Mouse (Mus musculus) ES-E14 (cell line): Measurements from ENCODE around the gene Cog5. TPM values are rescaled to one million over a fixed set of nuclear protein-coding genes. Genes with fewer than 3 reads are reported as not detected.
"Not testable (repeated sequence)": the region's sequence is repeated elsewhere in the genome, so short reads cannot be mapped to it uniquely, and the experiment has no call there.

Experiments used
- DNase-seq: peaks from one replicate; pipeline ENCODE4 v3.0.0-alpha.2; 2013; ENCODE audit warnings: low read depth, low spot score
- H3K27ac ChIP-seq: 2 replicates; pipeline ENCODE4 v1.5.1; 2012; ENCODE audit warnings: low read depth, mild to moderate bottlenecking, low read length, moderate library complexity, mixed read lengths; ENCODE audit not compliant: poor library complexity, insufficient read depth, severe bottlenecking
- H3K36me3 ChIP-seq: 2 replicates; pipeline ENCODE4 v1.6.1; 2012; ENCODE audit warnings: mild to moderate bottlenecking, low read length, moderate library complexity, mixed read lengths; ENCODE audit not compliant: control insufficient read depth, poor library complexity, insufficient read depth, severe bottlenecking
- H3K4me1 ChIP-seq, 2 experiments: fragments of 150-350 bp in 1 of 2; sonication (generic) in 1 of 2; 2 replicates each; pipeline ENCODE4 v1.6.1; 2012; ENCODE audit warnings: low read length in 2 of 2, mild to moderate bottlenecking in 1 of 2, mixed read lengths in 1 of 2; ENCODE audit not compliant: control insufficient read depth in 2 of 2, insufficient read depth in 2 of 2, poor library complexity in 1 of 2
- H3K4me3 ChIP-seq, 2 experiments: fragments of 150-350 bp in 1 of 2; sonication (generic) in 1 of 2; 2 replicates each; pipeline ENCODE4 v1.5.1; 2012; ENCODE audit warnings: low read length in 2 of 2, low read depth in 1 of 2, mild to moderate bottlenecking in 1 of 2, mixed read lengths in 1 of 2; ENCODE audit not compliant: insufficient read depth in 1 of 2, poor library complexity in 1 of 2, severe bottlenecking in 1 of 2
- H3K9ac ChIP-seq: 2 replicates; pipeline ENCODE4 v1.6.1; 2012; ENCODE audit warnings: low read depth, mild to moderate bottlenecking, low read length, mixed read lengths; ENCODE audit not compliant: poor library complexity, insufficient read depth, severe bottlenecking
- H3K9me3 ChIP-seq: fragments of 150-350 bp; sonication (generic); 2 replicates; pipeline ENCODE4 v1.6.1; 2012; ENCODE audit warnings: low read depth, mild to moderate bottlenecking, low read length; ENCODE audit not compliant: control insufficient read depth, insufficient read depth
- CHD2 ChIP-seq: IDR thresholded peaks from 2 replicates; pipeline ENCODE4 v1.6.1; 2014; ENCODE audit warnings: mild to moderate bottlenecking, low read depth, low read length, inconsistent platforms
- HCFC1 ChIP-seq: IDR thresholded peaks from 2 replicates; pipeline ENCODE4 v1.6.1; 2012; ENCODE audit warnings: low read length, inconsistent platforms, borderline replicate concordance; ENCODE audit not compliant: insufficient read depth
- MAFK ChIP-seq: IDR thresholded peaks from 2 replicates; pipeline ENCODE4 v1.6.1; 2014; ENCODE audit warnings: mild to moderate bottlenecking, low read depth, low read length, inconsistent platforms; ENCODE audit not compliant: insufficient read depth
- ZC3H11A ChIP-seq: IDR thresholded peaks from 2 replicates; pipeline ENCODE4 v1.6.1; 2012; ENCODE audit warnings: low read depth, mild to moderate bottlenecking, inconsistent platforms, low read length, borderline replicate concordance
- ZNF384 ChIP-seq: IDR thresholded peaks from 2 replicates; pipeline ENCODE4 v1.6.1; 2012; ENCODE audit warnings: low read depth, low read length, inconsistent platforms
- in situ Hi-C, 2 experiments: fragments of 600-800 bp; cut with MboI; formaldehyde crosslinking; loops; one replicate each; pipeline ENCODE4 v1.15.1; 2025; ENCODE audit warnings: low sequenced_read_pairs in 2 of 2, inconsistent platforms in 1 of 2; ENCODE audit not compliant: unreplicated experiment in 2 of 2
- total RNA-seq: library from RNA; depleted of rRNA; stranded (reverse); fragments of 300-350 nt; gene quantifications from 2 replicates; pipeline ENCODE4 v1.2.3, GENCODE M21; 2012

Gene Cog5
- total RNA-seq, 1 experiment = 33.3 TPM

DNA sequence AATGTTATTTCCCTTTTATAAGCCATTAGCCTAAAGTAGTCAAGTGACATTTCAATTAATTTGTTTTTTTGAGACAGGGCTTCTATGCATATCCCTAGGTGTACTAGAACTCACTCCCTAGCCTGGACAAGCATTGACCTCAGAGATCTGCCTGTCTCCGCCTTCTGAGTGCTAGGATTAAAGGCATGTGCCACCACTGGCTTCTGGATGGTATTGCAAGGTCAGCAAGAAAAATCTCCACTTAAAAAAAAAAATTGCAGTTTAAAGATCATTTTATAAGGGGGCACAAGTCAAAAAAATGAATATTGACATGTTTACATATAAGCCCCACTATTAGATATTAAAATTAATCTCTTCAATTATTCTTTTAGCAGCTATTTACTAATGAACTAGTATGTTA, 29.7 kb upstream of the Cog5 start:
- Histone ChIP-seq H3K9ac (no peak overlapping the region), H3K4me1 (no peaks in the 10 kb centered on the region), H3K36me3 (no peaks in the 10 kb centered on the region), H3K4me3 (no peak overlapping the region), H3K9me3 (no peaks in the 10 kb centered on the region), H3K27ac (no peak overlapping the region)
- DNase-seq = no peak
- TF ChIP-seq MAFK (peak; percentile 85), ZC3H11A (no peak)
- in situ Hi-C loops = no loop called here

DNA sequence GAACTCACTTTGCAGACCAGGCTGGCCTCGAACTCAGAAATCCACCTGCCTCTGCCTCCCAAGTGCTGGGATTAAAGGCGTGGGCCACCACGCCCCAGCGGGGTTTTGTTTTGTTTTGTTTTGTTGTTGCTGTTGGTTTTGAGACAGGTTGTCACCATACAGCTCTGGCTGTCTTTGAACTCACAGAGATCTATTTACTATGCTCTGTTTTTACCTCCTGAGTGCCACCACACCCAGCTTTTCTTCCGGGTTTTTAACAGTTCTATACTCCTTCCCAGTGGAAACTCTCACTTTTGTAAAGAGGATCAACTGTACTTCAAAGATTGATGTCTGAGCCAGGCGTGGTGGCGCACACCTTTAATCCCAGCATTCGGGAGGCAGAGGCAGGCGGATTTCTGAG, 26.3 kb upstream of the Cog5 start:
- H3K27ac ChIP-seq, DNase-seq, H3K9ac ChIP-seq, in situ Hi-C loops, H3K4me3 ChIP-seq, H3K9me3 ChIP-seq, H3K36me3 ChIP-seq, H3K4me1 ChIP-seq: not testable (repeated sequence)

DNA sequence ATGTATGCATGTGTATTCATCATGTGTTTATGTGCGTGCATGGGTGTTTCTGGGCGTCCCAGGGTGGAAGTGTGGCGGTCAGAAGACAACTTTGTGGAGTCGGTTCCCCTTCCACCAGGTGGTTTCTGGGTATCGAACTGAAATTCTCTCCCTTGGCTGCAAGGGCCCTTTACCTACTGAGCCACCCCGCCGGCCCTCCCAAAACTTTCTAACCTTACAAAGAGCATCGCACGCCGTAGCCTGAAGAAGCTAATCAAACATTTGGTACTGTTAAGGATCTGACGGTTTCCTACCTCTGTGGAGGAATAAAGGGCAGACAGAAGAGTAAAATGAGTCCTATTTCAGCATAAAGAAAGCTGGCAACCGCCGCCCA, 20.7 kb upstream of the Cog5 start:
- Histone ChIP-seq H3K9ac (peak overlapping the region; percentile 88), H3K36me3 (no peaks in the 10 kb centered on the region), H3K27ac (no peak overlapping the region), H3K4me3 (peak overlapping the region; percentile 72 to 73), H3K9me3 (no peaks in the 10 kb centered on the region), H3K4me1 (peaks cover 0 to 4% of the 10 kb centered on the region in 2 experiments; a peak in 1 of 4 replicates)
- peak; percentile 26 for DNase-seq
- TF ChIP-seq HCFC1 (no peak), ZNF384 (no peak), ZC3H11A (no peak), MAFK (no peak), CHD2 (no peak)
- in situ Hi-C loops = no loop called here

DNA sequence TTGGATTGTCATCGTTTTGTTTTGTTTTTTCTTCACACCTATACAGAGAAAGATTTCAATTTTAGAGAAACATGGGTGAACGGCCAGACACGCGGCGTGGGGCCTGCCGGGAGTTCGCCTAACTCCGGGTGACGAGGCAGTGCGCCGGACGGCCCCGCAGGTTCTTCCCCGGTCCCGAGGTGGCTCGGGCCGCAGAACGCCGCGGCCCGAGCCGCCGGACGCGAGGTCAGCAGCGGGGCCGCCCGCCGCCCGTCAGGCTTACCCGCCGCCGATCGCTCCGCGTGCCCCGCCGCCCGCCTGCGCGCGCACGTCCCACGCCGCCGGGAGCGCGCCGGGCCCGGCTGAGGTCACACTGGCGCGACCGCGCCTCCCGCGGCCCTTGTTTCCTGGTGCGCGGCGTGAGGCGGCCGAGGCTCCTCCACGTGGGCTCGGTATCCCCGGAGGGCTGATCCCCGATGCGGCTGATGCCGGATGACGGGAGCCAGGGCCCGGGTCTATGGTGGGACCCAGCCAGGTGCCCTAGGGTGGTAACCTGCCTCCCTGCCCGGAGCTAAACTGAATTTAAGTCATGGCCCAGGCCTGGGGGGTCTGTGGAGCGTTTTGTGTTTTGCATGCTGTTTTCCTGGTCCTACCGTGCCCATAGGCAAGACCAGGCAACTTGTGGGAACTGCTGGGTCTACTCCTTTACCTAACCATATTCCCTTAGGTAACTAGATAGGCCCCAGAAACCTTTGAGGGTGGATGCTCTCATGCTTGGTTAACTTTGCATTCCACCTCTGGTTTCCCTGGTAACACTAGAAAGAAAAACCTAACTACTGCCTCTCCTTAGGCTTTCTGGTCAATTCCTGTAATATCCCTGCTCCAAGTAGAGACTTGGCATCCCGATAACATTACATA, 20.1 kb upstream of the Cog5 start, which contains the start of gene Bcap29:
Gene Bcap29 (minus strand): TSS at position 316 of the 897 bp plus-strand sequence.
- peak; percentile 71; the same call in 1 of the 2 replicates for TF ChIP-seq HCFC1
- no peak for TF ChIP-seq ZNF384
- Histone ChIP-seq H3K27ac (no peak within 1 kb of the TSS), H3K9me3 (no peaks in the 10 kb centered on the region), H3K4me3 (peak within 1 kb of the TSS; percentile 72 to 73), H3K9ac (peak within 1 kb of the TSS; percentile 88), H3K36me3 (no peaks in the 10 kb centered on the region), H3K4me1 (peaks cover 0 to 4% of the 10 kb centered on the region in 2 experiments; a peak in 1 of 4 replicates)
- in situ Hi-C loops = no loop called here
- peak; percentile 38 for DNase-seq

DNA sequence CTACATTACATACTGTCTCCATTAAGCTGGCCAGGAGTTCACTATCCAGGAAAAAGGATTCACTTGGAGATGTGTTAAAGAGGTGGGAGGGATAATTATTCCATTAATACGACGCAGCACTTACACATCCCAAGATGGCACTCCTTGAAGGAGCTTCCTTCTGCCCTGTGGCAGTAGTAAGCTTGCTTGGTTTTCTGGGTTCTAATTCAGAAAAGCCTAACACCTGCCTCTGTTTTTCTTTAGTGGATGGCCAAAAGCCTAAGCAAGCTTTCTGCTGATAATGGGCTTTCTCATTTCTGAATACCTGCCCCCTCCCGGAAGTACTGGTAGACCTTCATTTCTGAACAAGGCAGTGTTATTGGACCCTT, 19.4 kb upstream of the Cog5 start:
- Histone ChIP-seq H3K36me3 (no peaks in the 10 kb centered on the region; the same call in 1 of the 2 replicates), H3K27ac (no peak overlapping the region), H3K4me1 (peaks cover 0 to 4% of the 10 kb centered on the region in 2 experiments; a peak in 1 of 4 replicates), H3K9ac (no peak overlapping the region), H3K4me3 (peak overlapping the region; percentile 70 to 72; a peak in 3 of 4 replicates), H3K9me3 (no peaks in the 10 kb centered on the region)
- no peak for DNase-seq
- in situ Hi-C loops = no loop called here
- TF ChIP-seq ZNF384 (no peak), CHD2 (no peak), MAFK (no peak), HCFC1 (no peak), ZC3H11A (no peak)
